Mouse (Mus musculus): ENCODE results near the gene Grb7.

Gene Grb7

GRCm38 (mm10) chr11:98469761-98470714 is 23.8 kb downstream of the Grb7 start:
- DNase-seq (ENCODE audit: low spot score in 2 of 2): no peak

DNA sequence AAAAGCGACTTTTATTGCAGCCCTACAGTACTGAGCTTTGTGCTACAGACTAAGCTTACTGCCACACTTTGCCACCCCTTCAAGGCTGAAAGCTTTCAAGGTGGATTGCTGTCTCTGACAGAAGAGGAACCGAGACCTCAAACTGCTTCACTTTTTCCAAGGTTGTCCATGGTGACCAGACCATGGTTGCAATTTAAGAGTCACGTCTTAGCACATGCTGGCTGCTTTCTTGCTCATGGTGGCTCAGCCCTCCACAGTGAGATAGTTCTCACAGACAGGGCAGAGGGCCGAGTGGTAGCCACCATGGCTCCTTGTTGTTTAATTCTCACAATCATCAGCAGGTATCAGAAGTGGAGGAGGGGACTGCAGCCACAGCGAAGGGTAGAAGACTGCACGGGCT is 24.6 kb downstream of the Grb7 start:
- DNase-seq (ENCODE audit: low spot score in 2 of 2): no peak

GRCm38 (mm10) chr11:98472696-98473095 is 26.5 kb downstream of the Grb7 start:
- no peak for DNase-seq (ENCODE audit: low spot score in 2 of 2)

- DNase-seq (ENCODE audit: low spot score in 2 of 2): no peak
Observed at GRCm38 (mm10) chr11:98473916-98474479, 27.8 kb downstream of the Grb7 start.

DNA sequence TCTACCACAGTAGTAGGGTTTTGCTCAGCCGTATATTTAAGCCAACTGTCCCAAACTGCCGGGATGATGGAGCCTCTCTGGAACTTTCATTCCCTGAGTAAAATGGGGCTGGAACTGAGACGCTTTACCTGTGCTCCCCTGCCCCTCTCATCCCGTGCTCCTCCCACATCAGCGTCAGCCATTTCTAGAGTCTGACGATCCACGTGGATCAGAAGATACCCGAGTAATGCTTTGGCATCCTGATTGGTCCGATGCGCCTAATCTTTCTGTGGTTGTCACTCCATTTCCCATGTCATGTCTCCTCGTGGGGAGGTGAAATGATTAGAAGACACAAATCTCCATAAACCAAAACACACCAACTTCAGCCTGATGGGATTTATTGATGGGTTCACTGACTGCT is 28.8 kb downstream of the Grb7 start:
- DNase-seq (ENCODE audit: low spot score in 2 of 2): no peak

DNA sequence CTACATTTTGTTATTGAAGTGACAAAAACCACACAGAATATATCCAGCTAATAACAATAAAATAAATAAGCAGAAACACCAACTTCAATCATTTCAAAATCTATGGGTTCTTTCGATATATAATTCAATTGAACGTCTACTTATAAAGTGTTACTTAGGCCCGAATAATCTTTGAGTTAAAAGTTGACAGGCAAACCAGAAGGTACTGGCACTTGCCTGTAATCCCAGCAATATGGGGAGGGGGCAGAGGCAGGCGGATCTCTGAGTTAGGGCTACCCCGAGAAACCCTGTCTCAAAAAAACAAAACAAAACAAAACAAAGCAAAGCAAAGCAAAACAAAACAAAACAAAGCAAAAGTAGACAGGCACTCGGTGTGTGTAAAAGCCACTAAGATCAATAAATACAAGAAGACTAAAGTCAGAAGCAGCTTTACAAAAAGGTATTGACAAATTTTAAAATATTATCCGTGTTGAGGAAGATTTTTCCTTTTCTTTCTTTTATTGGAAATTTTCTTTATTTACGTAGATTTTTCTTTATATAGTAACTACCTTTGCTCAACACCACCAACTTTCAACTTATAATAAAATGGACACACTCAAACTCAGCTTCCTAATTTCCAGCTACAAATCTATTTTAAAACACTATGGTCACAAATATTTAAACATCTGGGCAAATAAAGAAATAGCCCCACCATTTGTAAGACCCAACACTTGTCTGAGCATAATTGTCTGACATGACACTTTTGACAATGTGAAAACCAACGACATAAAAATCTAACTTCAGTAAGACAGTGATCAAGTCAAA is 29.6 kb downstream of the Grb7 start:
- no peak for DNase-seq (ENCODE audit: low spot score in 2 of 2)

GRCm38 (mm10) chr11:98476434-98476807 is 30.2 kb downstream of the Grb7 start:
- DNase-seq (ENCODE audit: low spot score in 2 of 2): no peak

DNA sequence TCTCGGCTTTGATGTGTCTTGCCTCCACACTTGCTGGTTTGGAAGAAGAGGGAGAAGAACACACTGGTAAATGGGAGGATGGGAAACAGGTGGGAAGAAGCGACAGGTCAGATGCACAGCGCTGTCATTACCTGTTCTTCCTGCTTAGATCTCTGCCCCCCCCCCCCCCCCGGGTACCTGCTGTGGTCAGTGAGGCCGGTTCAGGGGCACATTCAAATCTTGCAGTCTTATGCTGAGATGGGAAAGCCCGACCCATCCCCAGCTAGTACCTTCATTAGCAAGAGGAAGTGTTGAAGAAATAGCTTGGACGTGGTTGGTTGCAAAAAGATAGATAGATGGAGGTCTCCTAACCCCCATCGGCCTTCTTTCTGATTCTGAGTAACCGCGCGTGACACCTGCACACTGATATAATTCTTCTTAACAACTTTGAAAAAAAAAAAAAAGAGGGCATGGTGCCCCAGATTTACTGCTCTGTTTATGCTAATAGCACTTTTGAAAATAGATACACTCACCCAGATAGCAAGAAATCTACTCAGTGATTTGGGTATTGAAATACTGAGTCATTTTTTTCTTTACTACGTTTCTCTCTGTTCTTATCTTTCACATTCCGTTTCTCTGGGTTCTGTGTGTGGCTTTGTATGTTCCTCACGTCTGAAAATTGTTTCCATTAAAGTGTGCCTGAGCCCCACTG is 31.0 kb downstream of the Grb7 start:
- no peak for DNase-seq (ENCODE audit: low spot score in 2 of 2)

- no peak for DNase-seq (ENCODE audit: low spot score in 2 of 2)
Observed at GRCm38 (mm10) chr11:98479026-98479939, 33.1 kb downstream of the Grb7 start.

DNA sequence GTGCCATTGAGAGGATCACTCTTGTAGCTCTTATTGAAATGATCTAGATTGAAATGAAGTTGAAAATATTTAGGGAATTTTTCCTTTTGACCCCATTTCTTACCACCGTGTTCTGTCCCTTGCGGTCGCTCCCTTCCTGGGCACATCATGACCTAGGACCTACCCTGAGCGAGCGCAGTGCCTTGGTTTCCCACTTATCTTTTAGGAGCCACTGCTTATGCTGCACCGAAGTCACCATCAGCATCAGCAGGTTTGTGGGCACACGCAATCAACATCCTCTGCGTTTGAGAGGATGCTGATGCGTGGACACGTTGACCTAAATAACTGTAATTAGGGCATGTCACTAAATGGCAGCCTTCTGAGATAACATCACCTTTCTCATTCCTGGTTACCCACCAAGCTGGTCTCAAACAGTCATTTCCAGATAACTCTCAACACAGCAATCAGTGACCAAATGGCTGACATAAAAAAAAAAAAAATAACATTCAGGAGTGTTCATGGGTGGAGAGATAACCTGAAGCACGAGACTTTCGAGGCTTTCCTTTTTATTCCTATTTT is 33.8 kb downstream of the Grb7 start:
- no peak for DNase-seq (ENCODE audit: low spot score in 2 of 2)

GRCm38 (mm10) chr11:98481231-98481630 is 35.0 kb downstream of the Grb7 start:
- no peak for DNase-seq (ENCODE audit: low spot score in 2 of 2)

GRCm38 (mm10) chr11:98482067-98482466 is 35.9 kb downstream of the Grb7 start:
- DNase-seq (ENCODE audit: low spot score in 2 of 2): no peak

DNA sequence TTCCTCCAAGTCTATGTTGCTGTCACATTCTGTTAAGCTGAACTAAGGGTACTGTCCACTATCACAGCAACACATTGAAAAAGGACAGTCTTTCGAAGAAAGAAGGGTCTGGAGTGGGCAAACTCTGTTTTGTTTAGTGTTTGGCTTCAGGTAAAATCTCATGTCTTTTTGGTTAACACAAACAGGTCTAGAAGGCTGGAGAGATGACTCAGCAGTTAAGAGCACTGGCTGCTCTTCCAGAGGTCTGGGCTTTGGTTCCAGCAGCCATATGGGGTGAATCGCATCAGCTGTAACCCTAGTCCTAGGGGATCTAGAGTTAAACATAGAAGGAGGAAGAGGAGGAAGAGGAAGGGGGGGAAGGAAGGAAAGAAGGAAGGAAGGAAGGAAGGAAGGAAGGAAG is 39.6 kb downstream of the Grb7 start:
- no peak for DNase-seq (ENCODE audit: low spot score in 2 of 2)

DNA sequence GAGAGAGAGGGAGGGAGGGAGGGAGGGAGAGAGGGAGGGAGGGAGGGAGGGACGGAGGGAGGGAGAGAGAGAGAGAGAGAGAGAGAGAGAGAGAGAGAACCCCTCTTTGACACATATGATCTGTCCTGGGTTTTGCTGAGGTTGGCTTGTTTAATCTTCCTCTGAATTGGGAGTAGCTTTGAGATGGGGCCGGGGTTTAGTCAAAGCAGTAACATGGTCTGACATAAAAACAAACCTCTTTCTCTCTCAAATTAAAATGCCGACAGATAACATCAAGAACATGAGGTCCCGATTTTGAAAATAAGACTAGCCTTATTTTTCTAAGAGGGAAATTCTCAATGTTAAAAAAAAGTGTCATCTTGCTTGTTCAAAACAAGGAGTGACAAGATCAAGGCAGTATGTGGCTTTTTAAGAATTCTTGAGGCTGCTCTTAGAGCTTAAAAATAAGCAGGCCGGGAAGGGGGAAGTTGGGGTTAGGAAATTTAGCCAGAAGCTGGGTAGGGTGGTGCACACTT is 41.4 kb downstream of the Grb7 start:
- no peak for DNase-seq (ENCODE audit: low spot score in 2 of 2)

- DNase-seq (ENCODE audit: low spot score in 2 of 2): no peak
Observed at GRCm38 (mm10) chr11:98488540-98489234, 42.5 kb downstream of the Grb7 start.

GRCm38 (mm10) chr11:98491571-98491970 is 45.4 kb downstream of the Grb7 start:
- no peak for DNase-seq (ENCODE audit: low spot score in 2 of 2)

DNA sequence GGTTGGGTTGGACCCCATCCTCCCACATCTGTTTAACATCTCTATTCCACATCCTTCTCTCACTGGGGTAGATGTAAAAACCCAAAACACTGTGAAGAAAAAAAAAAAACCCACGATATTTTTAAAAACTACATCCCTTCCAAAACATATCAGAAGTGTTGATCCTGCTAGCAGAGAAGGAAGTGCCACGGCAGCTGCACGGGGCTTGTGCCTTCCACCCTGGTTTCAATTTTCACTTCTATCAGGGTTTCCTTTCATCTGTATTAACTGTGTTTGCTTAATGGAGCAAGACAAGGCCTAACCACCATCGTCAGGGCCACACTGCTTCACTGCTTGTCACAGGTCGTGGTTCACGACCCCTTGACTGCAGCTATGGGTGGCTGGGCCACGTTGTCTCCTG is 46.8 kb downstream of the Grb7 start:
- no peak for DNase-seq (ENCODE audit: low spot score in 2 of 2)

DNA sequence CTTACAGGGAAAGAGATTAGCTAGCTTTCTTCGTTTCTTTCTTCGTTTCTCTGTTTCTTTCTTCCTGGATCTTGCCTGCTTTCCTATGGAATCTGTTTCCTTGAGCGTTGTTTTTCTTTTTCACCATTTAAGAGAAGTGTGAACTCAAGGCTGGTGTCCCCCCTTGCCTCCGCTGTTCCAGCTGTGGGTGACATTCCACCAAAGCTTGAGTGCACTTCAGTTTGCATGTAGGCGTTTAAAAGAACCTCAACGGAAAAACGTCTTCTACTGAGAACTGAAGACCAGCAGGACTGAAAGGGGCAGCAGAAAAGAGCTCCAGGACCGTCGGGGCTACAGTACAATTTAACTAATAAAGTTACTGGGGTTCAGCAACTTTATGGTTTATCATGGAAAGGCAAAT is 47.2 kb downstream of the Grb7 start:
- DNase-seq (ENCODE audit: low spot score in 2 of 2): no peak

- DNase-seq (ENCODE audit: low spot score in 2 of 2): no peak
Observed at GRCm38 (mm10) chr11:98495176-98495719, 49.1 kb downstream of the Grb7 start.
